Mouse (Mus musculus): ENCODE results near the gene Slc7a7.

DNA sequence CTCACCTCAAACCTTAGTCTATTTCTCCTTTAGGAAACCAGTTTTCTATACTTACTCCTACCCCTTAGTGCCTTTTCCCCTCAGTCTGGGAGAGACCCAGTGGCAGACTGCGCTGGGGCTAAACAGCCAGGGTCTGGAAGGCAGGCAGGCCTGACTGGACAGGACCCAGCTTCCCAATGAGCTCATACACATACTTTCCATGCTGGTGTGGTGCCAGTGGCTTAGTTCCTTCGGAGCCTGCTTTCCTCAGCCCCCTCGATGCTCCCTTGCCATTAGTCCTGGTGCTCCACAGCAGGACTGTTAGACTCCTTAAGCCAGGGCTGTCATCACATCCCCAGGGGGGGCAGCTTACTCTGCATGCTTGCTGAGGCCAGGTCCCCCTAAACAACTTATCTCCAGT lies 27.9 kb upstream of the Slc7a7 start:
- TF ChIP-seq ZC3H11A (IDR thresholded peaks at IDR 0.05; ENCODE audit: borderline replicate concordance, low read depth, low read length): no peak
- no peak for TF ChIP-seq MAFK (IDR thresholded peaks at IDR 0.05; ENCODE audit: insufficient read depth, low read depth, low read length)
- no peak for TF ChIP-seq HCFC1 (IDR thresholded peaks at IDR 0.05; ENCODE audit: borderline replicate concordance, insufficient read depth, low read length)
